Mouse (Mus musculus): ENCODE results near the gene Stk35. TPM values are rescaled to one million over a fixed set of nuclear protein-coding genes. Genes with fewer than 3 reads are reported as not detected.

Stk35 gene
- polyA plus RNA-seq, 1 experiment from 2014 or later, result 16.4 TPM

- WGBS, result 79% methylated on average over 10 of the region's 10 CpGs
- no peaks in the 10 kb centered on the region for H3K9me3 ChIP-seq (ENCODE audit: control insufficient read depth, low read length)
- no peak overlapping the region for H3K27ac ChIP-seq (ENCODE audit: low read depth, low read length)
- H3K4me3 ChIP-seq (ENCODE audit: low read length), result no peak overlapping the region
- H3K4me2 ChIP-seq (replicated peaks; ENCODE audit: low read depth, low read length), result no peak overlapping the region
- H3K27me3 ChIP-seq (ENCODE audit: control insufficient read depth, insufficient read depth, low read length), result no peaks in the 10 kb centered on the region
- no peak overlapping the region for H3K9ac ChIP-seq (ENCODE audit: low read depth, low read length)
- H3K4me1 ChIP-seq (ENCODE audit: control insufficient read depth, insufficient read depth, low read length), result no peaks in the 10 kb centered on the region
- no peaks in the 10 kb centered on the region for H3K36me3 ChIP-seq (ENCODE audit: control insufficient read depth, insufficient read depth, low read length)
- no peak for ATAC-seq (ENCODE audit: low FRiP score, low TSS enrichment)
These were observed 74.3 kb downstream of the Stk35 start for GRCm38 (mm10) chr2:129874509-129875095.

- H3K4me1 ChIP-seq (ENCODE audit: control insufficient read depth, insufficient read depth, low read length), result no peaks in the 10 kb centered on the region
- H3K4me2 ChIP-seq (replicated peaks; ENCODE audit: low read depth, low read length), result no peak overlapping the region
- H3K9me3 ChIP-seq (ENCODE audit: control insufficient read depth, low read length), result no peaks in the 10 kb centered on the region
- no peak overlapping the region for H3K4me3 ChIP-seq (ENCODE audit: low read length)
- no peak overlapping the region for H3K27ac ChIP-seq (ENCODE audit: low read depth, low read length)
- no peak overlapping the region for H3K9ac ChIP-seq (ENCODE audit: low read depth, low read length)
- H3K27me3 ChIP-seq (ENCODE audit: control insufficient read depth, insufficient read depth, low read length), result no peaks in the 10 kb centered on the region
- no peak for ATAC-seq (ENCODE audit: low FRiP score, low TSS enrichment)
- no peaks in the 10 kb centered on the region for H3K36me3 ChIP-seq (ENCODE audit: control insufficient read depth, insufficient read depth, low read length)
These were observed 76.6 kb downstream of the Stk35 start for GRCm38 (mm10) chr2:129876935-129877334.

DNA sequence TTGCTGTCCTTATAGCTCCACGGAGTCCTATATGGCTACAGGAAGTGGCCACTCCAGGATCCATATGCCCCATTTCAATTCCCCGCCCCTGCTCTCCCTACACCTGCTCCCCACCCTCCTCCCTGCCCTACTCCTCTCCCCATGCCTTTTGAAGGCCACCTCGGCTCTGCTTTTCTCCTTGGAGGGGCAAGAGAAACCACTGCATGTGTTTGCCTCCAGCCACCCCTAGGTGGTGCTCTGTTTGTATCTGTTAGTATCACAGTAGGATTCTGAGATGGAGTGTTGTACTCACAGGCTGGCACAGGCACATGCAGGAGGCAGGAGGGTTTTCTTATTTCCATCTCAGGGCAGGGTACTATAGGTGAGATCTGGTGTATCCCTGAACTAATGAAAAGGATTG, 79.5 kb downstream of the Stk35 start:
- 47% methylated on average over 3 of the region's 3 CpGs for WGBS
- H3K27ac ChIP-seq (ENCODE audit: low read depth, low read length), result no peak overlapping the region
- no peaks in the 10 kb centered on the region for H3K4me1 ChIP-seq (ENCODE audit: control insufficient read depth, insufficient read depth, low read length)
- no peak for ATAC-seq (ENCODE audit: low FRiP score, low TSS enrichment)
- no peaks in the 10 kb centered on the region for H3K36me3 ChIP-seq (ENCODE audit: control insufficient read depth, insufficient read depth, low read length)
- no peak overlapping the region for H3K9ac ChIP-seq (ENCODE audit: low read depth, low read length)
- H3K9me3 ChIP-seq (ENCODE audit: control insufficient read depth, low read length), result no peaks in the 10 kb centered on the region
- no peak overlapping the region for H3K4me2 ChIP-seq (replicated peaks; ENCODE audit: low read depth, low read length)
- H3K4me3 ChIP-seq (ENCODE audit: low read length), result no peak overlapping the region
- no peaks in the 10 kb centered on the region for H3K27me3 ChIP-seq (ENCODE audit: control insufficient read depth, insufficient read depth, low read length)

DNA sequence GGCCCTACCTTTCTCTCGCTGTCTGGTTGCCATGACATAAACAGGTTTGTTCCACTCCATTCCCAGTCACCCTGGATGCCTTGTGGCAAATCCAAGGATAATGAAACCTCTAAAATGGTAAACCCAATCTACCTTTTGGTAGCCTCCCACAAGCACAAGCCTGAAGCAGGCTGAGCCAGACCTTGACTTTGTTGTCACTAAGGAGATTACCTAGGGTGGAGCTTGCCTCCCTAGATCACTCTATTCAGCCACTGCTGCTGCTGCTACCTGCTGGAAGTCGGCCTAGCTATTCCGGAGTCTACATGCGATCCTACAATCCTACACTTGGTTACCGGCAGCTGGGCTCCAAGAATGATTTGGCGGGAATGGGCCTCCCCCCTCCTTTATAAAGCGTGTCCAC, 79.9 kb downstream of the Stk35 start:
- H3K9me3 ChIP-seq (ENCODE audit: control insufficient read depth, low read length), result no peaks in the 10 kb centered on the region
- no peak overlapping the region for H3K4me2 ChIP-seq (replicated peaks; ENCODE audit: low read depth, low read length)
- H3K36me3 ChIP-seq (ENCODE audit: control insufficient read depth, insufficient read depth, low read length), result no peaks in the 10 kb centered on the region
- WGBS, result 93% methylated on average over 7 of the region's 7 CpGs
- no peak for ATAC-seq (ENCODE audit: low FRiP score, low TSS enrichment)
- no peak overlapping the region for H3K27ac ChIP-seq (ENCODE audit: low read depth, low read length)
- H3K9ac ChIP-seq (ENCODE audit: low read depth, low read length), result no peak overlapping the region
- H3K27me3 ChIP-seq (ENCODE audit: control insufficient read depth, insufficient read depth, low read length), result no peaks in the 10 kb centered on the region
- no peaks in the 10 kb centered on the region for H3K4me1 ChIP-seq (ENCODE audit: control insufficient read depth, insufficient read depth, low read length)
- no peak overlapping the region for H3K4me3 ChIP-seq (ENCODE audit: low read length)

DNA sequence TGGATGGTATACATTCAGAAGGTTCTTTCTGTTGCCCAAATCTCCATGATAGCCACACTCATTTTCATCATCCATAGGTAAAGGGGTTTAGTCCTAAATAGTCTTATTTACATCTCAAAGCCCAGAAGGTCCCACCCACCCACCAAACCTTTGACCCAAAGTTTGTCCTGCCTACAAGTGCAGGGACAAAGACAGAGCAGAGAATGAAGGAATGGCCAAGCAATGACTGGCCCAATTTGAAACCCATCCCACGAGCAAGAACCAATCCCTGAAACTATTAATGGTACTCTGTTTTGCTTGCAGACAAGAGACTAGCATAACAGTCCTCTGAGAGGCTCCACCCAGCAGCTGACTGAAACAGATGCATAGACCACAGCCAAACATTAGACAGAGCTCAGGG, 81.6 kb downstream of the Stk35 start:
- H3K27ac ChIP-seq (ENCODE audit: low read depth, low read length), result no peak overlapping the region
- H3K9ac ChIP-seq (ENCODE audit: low read depth, low read length), result no peak overlapping the region
- no peaks in the 10 kb centered on the region for H3K4me1 ChIP-seq (ENCODE audit: control insufficient read depth, insufficient read depth, low read length)
- ATAC-seq (ENCODE audit: low FRiP score, low TSS enrichment), result no peak
- H3K4me2 ChIP-seq (replicated peaks; ENCODE audit: low read depth, low read length), result no peak overlapping the region
- H3K9me3 ChIP-seq (ENCODE audit: control insufficient read depth, low read length), result no peaks in the 10 kb centered on the region
- 79% methylated on average over 1 of the region's 1 CpGs for WGBS
- H3K36me3 ChIP-seq (ENCODE audit: control insufficient read depth, insufficient read depth, low read length), result no peaks in the 10 kb centered on the region
- H3K4me3 ChIP-seq (ENCODE audit: low read length), result no peak overlapping the region
- no peaks in the 10 kb centered on the region for H3K27me3 ChIP-seq (ENCODE audit: control insufficient read depth, insufficient read depth, low read length)

Other genes with a start within 250 kb of the Stk35 start
- 15.9 and 28.8 TPM in 2 replicates for gene Sirpa, start 207.7 kb upstream of the Stk35 start, polyA plus RNA-seq (2014; fragmentation: Nextera tagmentation; extraction: Ambion mirVana)
- gene Pdyn, start 100.7 kb upstream of the Stk35 start, polyA plus RNA-seq (2014; fragmentation: Nextera tagmentation; extraction: Ambion mirVana), result 0.20 and 0.60 TPM in 2 replicates
- not detected in 2 replicates for gene Tgm3, start 211.8 kb downstream of the Stk35 start, polyA plus RNA-seq (2014; fragmentation: Nextera tagmentation; extraction: Ambion mirVana)